Mouse (Mus musculus): Measurements from ENCODE around the gene Tcf25. TPM values are rescaled to one million over a fixed set of nuclear protein-coding genes. Genes with fewer than 3 reads are reported as not detected.
"Not testable (repeated sequence)": the region's sequence is repeated elsewhere in the genome, so short reads cannot be mapped to it uniquely, and the experiment has no call there.

The Tcf25 gene
- total RNA-seq, 2 experiments from 2014 or later = 498 to 558 TPM

GRCm38 (mm10) chr8:123404521-123404920 lies 31.0 kb downstream of the Tcf25 start:
- intact Hi-C loops (cut with DNase I) = no loop called here
- DNase-seq (ENCODE audit: extremely low spot score in 1 of 2, low spot score in 2 of 2) = no peak

- peak; percentile 65 to 68 for DNase-seq (ENCODE audit: extremely low spot score in 1 of 2, low spot score in 2 of 2)
- intact Hi-C loops (cut with DNase I) = no loop called here
Observed at GRCm38 (mm10) chr8:123406786-123407185, 33.2 kb downstream of the Tcf25 start, which contains the start of gene Mc1r. Gene Mc1r, plus strand, starts transcription at chr8:123407107.

GRCm38 (mm10) chr8:123407612-123408011 lies 34.1 kb downstream of the Tcf25 start:
- DNase-seq (ENCODE audit: extremely low spot score in 1 of 2, low spot score in 2 of 2) = no peak
- intact Hi-C loops (cut with DNase I) = no loop called here

GRCm38 (mm10) chr8:123408586-123409544 lies 35.3 kb downstream of the Tcf25 start:
- no peak for DNase-seq (ENCODE audit: extremely low spot score in 1 of 2, low spot score in 2 of 2)
- intact Hi-C loops (cut with DNase I) = no loop called here

GRCm38 (mm10) chr8:123410049-123410587 lies 36.6 kb downstream of the Tcf25 start:
- intact Hi-C loops (cut with DNase I) = no loop called here

GRCm38 (mm10) chr8:123410788-123411187 lies 37.2 kb downstream of the Tcf25 start:
- no peak for DNase-seq (ENCODE audit: extremely low spot score in 1 of 2, low spot score in 2 of 2)
- intact Hi-C loops (cut with DNase I) = no loop called here

More at GRCm38 (mm10) chr8:123410049-123410587, 36.6 kb downstream of the Tcf25 start:
- DNase-seq (ENCODE audit: extremely low spot score in 1 of 2, low spot score in 2 of 2) = peak in 1 of 2 experiments; percentile 75

- intact Hi-C loops (cut with DNase I) = no loop called here
- peak; percentile 88 to 90 for DNase-seq (ENCODE audit: extremely low spot score in 1 of 2, low spot score in 2 of 2)
Observed at GRCm38 (mm10) chr8:123411246-123411645, 37.7 kb downstream of the Tcf25 start, which contains the start of gene Tubb3. Gene Tubb3, plus strand, starts transcription at chr8:123411424.

GRCm38 (mm10) chr8:123411781-123412327 lies 38.3 kb downstream of the Tcf25 start:
- peak in 1 of 2 experiments; percentile 63 for DNase-seq (ENCODE audit: extremely low spot score in 1 of 2, low spot score in 2 of 2)
- intact Hi-C loops (cut with DNase I) = no loop called here

- intact Hi-C loops (cut with DNase I) = no loop called here
- DNase-seq (ENCODE audit: extremely low spot score in 1 of 2, low spot score in 2 of 2) = peak; percentile 69 to 86
Observed at GRCm38 (mm10) chr8:123412560-123413170, 39.1 kb downstream of the Tcf25 start.

GRCm38 (mm10) chr8:123414255-123414654 lies 40.7 kb downstream of the Tcf25 start:
- intact Hi-C loops (cut with DNase I) = no loop called here

GRCm38 (mm10) chr8:123414997-123415696 lies 41.6 kb downstream of the Tcf25 start:
- intact Hi-C loops (cut with DNase I); DNase-seq (ENCODE audit: extremely low spot score in 1 of 2, low spot score in 2 of 2): not testable (repeated sequence)

More at GRCm38 (mm10) chr8:123414255-123414654, 40.7 kb downstream of the Tcf25 start:
- no peak for DNase-seq (ENCODE audit: extremely low spot score in 1 of 2, low spot score in 2 of 2)

GRCm38 (mm10) chr8:123415967-123416943 lies 42.7 kb downstream of the Tcf25 start:
- no peak for DNase-seq (ENCODE audit: extremely low spot score in 1 of 2, low spot score in 2 of 2)
- intact Hi-C loops (cut with DNase I) = no loop called here

- intact Hi-C loops (cut with DNase I) = no loop called here
- DNase-seq (ENCODE audit: extremely low spot score in 1 of 2, low spot score in 2 of 2) = no peak
Observed at GRCm38 (mm10) chr8:123416944-123417555, 43.5 kb downstream of the Tcf25 start.

- intact Hi-C loops (cut with DNase I) = no loop called here
- DNase-seq (ENCODE audit: extremely low spot score in 1 of 2, low spot score in 2 of 2) = no peak
Observed at GRCm38 (mm10) chr8:123419711-123420110, 46.2 kb downstream of the Tcf25 start.

GRCm38 (mm10) chr8:123420525-123421281 lies 47.1 kb downstream of the Tcf25 start:
- intact Hi-C loops (cut with DNase I) = no loop called here

GRCm38 (mm10) chr8:123421325-123421724 lies 47.8 kb downstream of the Tcf25 start:
- intact Hi-C loops (cut with DNase I) = no loop called here
- no peak for DNase-seq (ENCODE audit: extremely low spot score in 1 of 2, low spot score in 2 of 2)

More at GRCm38 (mm10) chr8:123420525-123421281, 47.1 kb downstream of the Tcf25 start:
- DNase-seq (ENCODE audit: extremely low spot score in 1 of 2, low spot score in 2 of 2) = no peak

Measured in left cerebral cortex, postnatal 10 days (tissue).